Mouse (Mus musculus) brain, adult 2 months (tissue): Measurements from ENCODE around the gene B4gat1.
"Not testable (repeated sequence)": the region's sequence is repeated elsewhere in the genome, so short reads cannot be mapped to it uniquely, and the experiment has no call there.

ENCODE experiments used
- DNase-seq: peaks from one replicate; pipeline ENCODE4 v3.0.0; 2011; ENCODE audit warnings: low read depth, low spot score

Gene B4gat1

GRCm38 (mm10) chr19:5083961-5084833 lies 45.6 kb downstream of the B4gat1 start:
- DNase-seq, result no peak

GRCm38 (mm10) chr19:5084834-5085144 lies 46.2 kb downstream of the B4gat1 start:
- DNase-seq, result peak; percentile 63

- peak; percentile 87 for DNase-seq
Measured at GRCm38 (mm10) chr19:5085145-5085863, 46.7 kb downstream of the B4gat1 start, which contains the start of gene Tmem151a. Tmem151a (minus strand) TSS chr19:5085531.

GRCm38 (mm10) chr19:5086533-5086932 lies 47.9 kb downstream of the B4gat1 start:
- not testable (repeated sequence) for DNase-seq

GRCm38 (mm10) chr19:5087884-5088728 lies 49.5 kb downstream of the B4gat1 start, which contains the start of gene Yif1a:
Yif1a (plus strand) TSS chr19:5088538.
- peak; percentile 100 for DNase-seq

- DNase-seq, result no peak
Measured at GRCm38 (mm10) chr19:5089324-5089723, 50.7 kb downstream of the B4gat1 start.
